Mouse (Mus musculus): ENCODE data around the gene Sstr3. TPM values are rescaled to one million over a fixed set of nuclear protein-coding genes. Genes with fewer than 3 reads are reported as not detected.

Sstr3 gene
- polyA plus RNA-seq, 1 experiment from 2014 or later: 0.22 TPM

DNA sequence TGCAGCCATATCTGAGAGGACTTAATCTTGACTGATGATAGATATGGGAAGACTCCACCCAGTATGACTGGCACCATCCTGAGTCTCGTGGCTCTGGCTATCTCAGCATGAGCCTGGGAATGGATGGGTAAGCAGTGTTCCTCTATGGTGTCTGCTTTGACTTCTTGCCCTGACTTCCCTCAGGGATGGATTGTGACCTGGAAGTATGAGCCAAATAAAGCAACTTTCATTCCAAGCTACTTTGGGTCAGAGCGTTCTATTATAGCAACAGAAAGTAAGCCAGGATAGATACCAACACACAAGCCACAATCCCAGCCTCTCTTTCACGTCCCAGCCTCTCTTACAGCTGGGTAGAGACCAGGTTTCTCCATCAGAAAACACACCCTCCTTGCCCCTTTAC, 38.9 kb downstream of the Sstr3 start:
- H3K9me3 ChIP-seq (ENCODE audit: control insufficient read depth, low read length): no peaks in the 10 kb centered on the region
- H3K36me3 ChIP-seq (ENCODE audit: control insufficient read depth, insufficient read depth, low read length): no peaks in the 10 kb centered on the region
- 81% methylated on average over 3 of the region's 3 CpGs for WGBS
- H3K4me3 ChIP-seq (ENCODE audit: low read depth, low read length): no peak overlapping the region
- H3K4me1 ChIP-seq (replicated peaks; ENCODE audit: control insufficient read depth, insufficient read depth, low read length): peaks cover 3% of the 10 kb centered on the region; the same call in 1 of the 2 replicates
- no peak overlapping the region for H3K4me2 ChIP-seq (replicated peaks; ENCODE audit: low read depth, low read length)
- no peak overlapping the region for H3K27ac ChIP-seq (ENCODE audit: low read depth, low read length)
- ATAC-seq (ENCODE audit: low FRiP score): no peak
- H3K27me3 ChIP-seq (ENCODE audit: control insufficient read depth, insufficient read depth, low read length): no peaks in the 10 kb centered on the region
- DNase-seq (ENCODE audit: low spot score): no peak
- H3K9ac ChIP-seq (ENCODE audit: low read depth, low read length): no peak overlapping the region

DNA sequence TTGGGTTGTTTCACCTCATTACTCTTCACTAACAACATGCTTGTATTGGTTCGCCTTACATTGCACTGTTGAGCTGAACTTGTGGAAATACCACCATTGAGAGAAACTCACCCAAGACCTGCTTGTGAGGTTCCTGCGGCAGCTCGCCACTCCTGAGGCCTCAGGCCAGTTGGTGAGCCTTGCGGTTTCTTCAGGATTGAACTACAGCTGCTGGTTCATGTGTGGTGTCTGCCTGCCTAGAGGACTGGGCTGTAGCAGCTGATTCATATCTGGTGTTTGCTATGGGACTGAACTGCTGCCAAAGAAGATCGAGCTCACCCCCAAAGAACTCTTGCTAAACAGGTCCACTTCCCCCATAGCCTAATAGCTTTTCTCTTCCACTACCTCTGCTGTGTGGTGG, 39.7 kb downstream of the Sstr3 start:
- Histone ChIP-seq H3K4me3 (ENCODE audit: low read depth, low read length) (no peak overlapping the region), H3K9ac (ENCODE audit: low read depth, low read length) (no peak overlapping the region), H3K4me2 (replicated peaks; ENCODE audit: low read depth, low read length) (no peak overlapping the region), H3K9me3 (ENCODE audit: control insufficient read depth, low read length) (no peaks in the 10 kb centered on the region), H3K36me3 (ENCODE audit: control insufficient read depth, insufficient read depth, low read length) (no peaks in the 10 kb centered on the region), H3K27ac (ENCODE audit: low read depth, low read length) (no peak overlapping the region), H3K27me3 (ENCODE audit: control insufficient read depth, insufficient read depth, low read length) (no peaks in the 10 kb centered on the region), H3K4me1 (replicated peaks; ENCODE audit: control insufficient read depth, insufficient read depth, low read length) (peaks cover 2% of the 10 kb centered on the region; the same call in 1 of the 2 replicates)
- no peak for DNase-seq (ENCODE audit: low spot score)
- ATAC-seq (ENCODE audit: low FRiP score): no peak
- 95% methylated on average over 5 of the region's 5 CpGs for WGBS

GRCm38 (mm10) chr15:78504013-78504412, 40.5 kb downstream of the Sstr3 start:
- no peaks in the 10 kb centered on the region for H3K4me1 ChIP-seq (replicated peaks; ENCODE audit: control insufficient read depth, insufficient read depth, low read length)
- WGBS: 64% methylated on average over 1 of the region's 1 CpGs
- DNase-seq (ENCODE audit: low spot score): no peak
- H3K27ac ChIP-seq (ENCODE audit: low read depth, low read length): no peak overlapping the region
- no peak for ATAC-seq (ENCODE audit: low FRiP score)
- H3K4me2 ChIP-seq (replicated peaks; ENCODE audit: low read depth, low read length): no peak overlapping the region
- H3K9me3 ChIP-seq (ENCODE audit: control insufficient read depth, low read length): no peaks in the 10 kb centered on the region
- no peak overlapping the region for H3K4me3 ChIP-seq (ENCODE audit: low read depth, low read length)
- H3K36me3 ChIP-seq (ENCODE audit: control insufficient read depth, insufficient read depth, low read length): no peaks in the 10 kb centered on the region
- no peaks in the 10 kb centered on the region for H3K27me3 ChIP-seq (ENCODE audit: control insufficient read depth, insufficient read depth, low read length)
- H3K9ac ChIP-seq (ENCODE audit: low read depth, low read length): no peak overlapping the region

DNA sequence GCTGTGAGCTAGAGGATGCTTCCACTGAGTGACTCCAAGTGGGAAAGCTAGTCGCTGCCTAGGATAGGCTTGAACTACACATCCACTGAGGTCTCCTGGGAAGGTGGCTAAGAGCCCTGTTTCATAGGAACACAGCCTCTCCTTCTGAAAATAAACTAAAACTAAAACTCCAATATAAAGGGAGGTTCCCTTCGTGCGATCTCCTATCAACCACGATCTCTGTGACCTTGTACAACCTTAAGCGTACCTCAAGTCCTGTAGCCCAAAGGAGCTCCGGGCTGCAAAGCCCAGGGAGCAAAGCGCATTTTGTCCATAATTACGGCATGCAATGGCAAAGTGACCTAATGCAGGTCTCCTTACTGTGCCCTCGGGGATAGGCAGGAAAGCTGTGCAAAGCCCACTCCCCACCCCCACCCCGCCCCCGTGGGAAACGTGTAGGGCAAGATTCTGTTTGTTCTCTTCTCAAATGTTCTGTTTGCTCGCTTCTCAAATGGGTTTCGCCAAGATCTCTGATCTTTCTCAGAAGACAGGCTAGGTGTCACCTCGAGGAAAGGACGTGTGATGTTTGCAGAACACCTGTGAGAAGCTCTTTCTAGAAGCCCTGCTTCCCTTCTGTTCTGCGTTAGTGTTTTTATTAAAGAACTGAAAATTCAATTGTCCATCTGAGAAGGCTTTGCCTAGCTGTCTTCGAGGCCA, 41.9 kb downstream of the Sstr3 start:
- ATAC-seq (ENCODE audit: low FRiP score) (no peak), DNase-seq (ENCODE audit: low spot score) (no peak)
- H3K27me3 ChIP-seq (ENCODE audit: control insufficient read depth, insufficient read depth, low read length): no peaks in the 10 kb centered on the region
- H3K4me1 ChIP-seq (replicated peaks; ENCODE audit: control insufficient read depth, insufficient read depth, low read length): no peaks in the 10 kb centered on the region
- no peak overlapping the region for H3K27ac ChIP-seq (ENCODE audit: low read depth, low read length)
- 88% methylated on average over 18 of the region's 18 CpGs for WGBS
- H3K9ac ChIP-seq (ENCODE audit: low read depth, low read length): no peak overlapping the region
- no peak overlapping the region for H3K4me2 ChIP-seq (replicated peaks; ENCODE audit: low read depth, low read length)
- no peaks in the 10 kb centered on the region for H3K36me3 ChIP-seq (ENCODE audit: control insufficient read depth, insufficient read depth, low read length)
- H3K4me3 ChIP-seq (ENCODE audit: low read depth, low read length): no peak overlapping the region
- H3K9me3 ChIP-seq (ENCODE audit: control insufficient read depth, low read length): no peaks in the 10 kb centered on the region

- no peaks in the 10 kb centered on the region for H3K27me3 ChIP-seq (ENCODE audit: control insufficient read depth, insufficient read depth, low read length)
- H3K4me2 ChIP-seq (replicated peaks; ENCODE audit: low read depth, low read length): no peak within 1 kb of the TSS
- H3K9me3 ChIP-seq (ENCODE audit: control insufficient read depth, low read length): no peaks in the 10 kb centered on the region
- no peak for ATAC-seq (ENCODE audit: low FRiP score)
- H3K9ac ChIP-seq (ENCODE audit: low read depth, low read length): 0 out of 2 replicates have a peak within 1 kb of the TSS, but pooled peaks have one; percentile 27
- no peak within 1 kb of the TSS for H3K4me3 ChIP-seq (ENCODE audit: low read depth, low read length)
- 93% methylated on average over 11 of the region's 11 CpGs for WGBS
- no peak within 1 kb of the TSS for H3K27ac ChIP-seq (ENCODE audit: low read depth, low read length)
- no peaks in the 10 kb centered on the region for H3K4me1 ChIP-seq (replicated peaks; ENCODE audit: control insufficient read depth, insufficient read depth, low read length)
- no peaks in the 10 kb centered on the region for H3K36me3 ChIP-seq (ENCODE audit: control insufficient read depth, insufficient read depth, low read length)
- no peak for DNase-seq (ENCODE audit: low spot score)
Observed at GRCm38 (mm10) chr15:78494968-78495406, 49.5 kb downstream of the Sstr3 start, which contains the start of gene Il2rb. Gene Il2rb, minus strand, starts transcription at chr15:78495271.

- Histone ChIP-seq H3K27me3 (ENCODE audit: control insufficient read depth, insufficient read depth, low read length) (no peaks in the 10 kb centered on the region), H3K4me1 (replicated peaks; ENCODE audit: control insufficient read depth, insufficient read depth, low read length) (no peaks in the 10 kb centered on the region), H3K4me3 (ENCODE audit: low read depth, low read length) (no peak overlapping the region), H3K4me2 (replicated peaks; ENCODE audit: low read depth, low read length) (no peak overlapping the region), H3K9ac (ENCODE audit: low read depth, low read length) (no peak overlapping the region), H3K27ac (ENCODE audit: low read depth, low read length) (no peak overlapping the region), H3K36me3 (ENCODE audit: control insufficient read depth, insufficient read depth, low read length) (no peaks in the 10 kb centered on the region), H3K9me3 (ENCODE audit: control insufficient read depth, low read length) (no peaks in the 10 kb centered on the region)
- DNase-seq (ENCODE audit: low spot score) (no peak), ATAC-seq (ENCODE audit: low FRiP score) (no peak)
- 79% methylated on average over 10 of the region's 10 CpGs for WGBS
Observed at GRCm38 (mm10) chr15:78493401-78494010, 51.0 kb downstream of the Sstr3 start.

GRCm38 (mm10) chr15:78491301-78491700, 53.2 kb downstream of the Sstr3 start:
- Histone ChIP-seq H3K27ac (ENCODE audit: low read depth, low read length) (no peak overlapping the region), H3K4me3 (ENCODE audit: low read depth, low read length) (no peak overlapping the region), H3K9ac (ENCODE audit: low read depth, low read length) (no peak overlapping the region), H3K4me1 (replicated peaks; ENCODE audit: control insufficient read depth, insufficient read depth, low read length) (no peaks in the 10 kb centered on the region), H3K36me3 (ENCODE audit: control insufficient read depth, insufficient read depth, low read length) (no peaks in the 10 kb centered on the region), H3K4me2 (replicated peaks; ENCODE audit: low read depth, low read length) (no peak overlapping the region), H3K9me3 (ENCODE audit: control insufficient read depth, low read length) (no peaks in the 10 kb centered on the region), H3K27me3 (ENCODE audit: control insufficient read depth, insufficient read depth, low read length) (no peaks in the 10 kb centered on the region)
- ATAC-seq (ENCODE audit: low FRiP score) (no peak), DNase-seq (ENCODE audit: low spot score) (no peak)
- WGBS: 85% methylated on average over 3 of the region's 3 CpGs

DNA sequence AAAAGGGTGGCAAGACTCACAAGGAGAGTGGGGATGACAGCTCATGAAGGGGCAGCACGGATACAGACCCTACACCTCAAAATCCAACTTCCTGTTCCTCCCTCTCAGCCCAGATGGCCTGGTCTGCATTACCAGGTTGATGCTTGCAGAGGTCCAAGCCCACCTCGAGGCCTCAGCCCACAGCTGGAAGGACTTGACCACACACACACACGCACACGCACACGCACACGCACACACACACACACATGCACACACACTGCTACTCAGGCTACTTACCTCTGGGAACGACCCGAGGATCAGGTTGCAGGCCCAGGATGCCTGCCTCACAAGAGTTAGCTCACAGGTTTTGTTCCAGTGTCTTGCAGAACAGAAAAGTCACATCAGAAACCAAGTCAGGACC, 54.6 kb downstream of the Sstr3 start:
- no peak for ATAC-seq (ENCODE audit: low FRiP score)
- H3K4me2 ChIP-seq (replicated peaks; ENCODE audit: low read depth, low read length): no peak overlapping the region
- no peak overlapping the region for H3K27ac ChIP-seq (ENCODE audit: low read depth, low read length)
- WGBS: 74% methylated on average over 8 of the region's 8 CpGs
- no peak for DNase-seq (ENCODE audit: low spot score)
- no peaks in the 10 kb centered on the region for H3K36me3 ChIP-seq (ENCODE audit: control insufficient read depth, insufficient read depth, low read length)
- H3K9ac ChIP-seq (ENCODE audit: low read depth, low read length): no peak overlapping the region
- no peaks in the 10 kb centered on the region for H3K4me1 ChIP-seq (replicated peaks; ENCODE audit: control insufficient read depth, insufficient read depth, low read length)
- H3K4me3 ChIP-seq (ENCODE audit: low read depth, low read length): no peak overlapping the region
- no peaks in the 10 kb centered on the region for H3K9me3 ChIP-seq (ENCODE audit: control insufficient read depth, low read length)
- no peaks in the 10 kb centered on the region for H3K27me3 ChIP-seq (ENCODE audit: control insufficient read depth, insufficient read depth, low read length)

DNA sequence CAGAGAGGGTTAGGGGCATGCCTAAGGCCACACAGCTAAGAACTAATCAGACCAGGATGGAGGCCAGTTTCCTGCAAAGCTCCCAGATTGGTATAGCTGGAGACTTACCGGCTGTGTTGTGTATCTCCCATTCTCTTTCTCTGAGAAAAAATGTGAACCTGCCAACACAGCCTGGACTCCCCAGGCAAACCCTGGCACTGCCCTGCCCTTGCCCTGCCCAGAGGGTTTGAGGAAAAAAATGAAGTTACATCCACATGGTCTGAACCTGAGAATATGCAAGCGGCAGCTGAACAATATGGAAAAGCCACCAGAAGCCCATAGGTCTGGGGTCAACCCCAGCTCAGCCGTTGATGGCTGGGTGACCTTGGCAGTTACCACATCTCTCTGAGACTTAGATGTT, 55.2 kb downstream of the Sstr3 start:
- Histone ChIP-seq H3K36me3 (ENCODE audit: control insufficient read depth, insufficient read depth, low read length) (no peaks in the 10 kb centered on the region), H3K4me1 (replicated peaks; ENCODE audit: control insufficient read depth, insufficient read depth, low read length) (no peaks in the 10 kb centered on the region), H3K27ac (ENCODE audit: low read depth, low read length) (no peak overlapping the region), H3K9me3 (ENCODE audit: control insufficient read depth, low read length) (no peaks in the 10 kb centered on the region), H3K27me3 (ENCODE audit: control insufficient read depth, insufficient read depth, low read length) (no peaks in the 10 kb centered on the region), H3K9ac (ENCODE audit: low read depth, low read length) (no peak overlapping the region), H3K4me2 (replicated peaks; ENCODE audit: low read depth, low read length) (no peak overlapping the region), H3K4me3 (ENCODE audit: low read depth, low read length) (no peak overlapping the region)
- ATAC-seq (ENCODE audit: low FRiP score) (no peak), DNase-seq (ENCODE audit: low spot score) (no peak)
- whole genome bisulfite sequencing: 92% methylated on average over 3 of the region's 3 CpGs

Data from hindbrain, embryonic 11.5 days (tissue).